Mouse (Mus musculus) neural tube, embryonic 12.5 days (tissue): Measurements from ENCODE around the gene Klhl10. TPM values are rescaled to one million over a fixed set of nuclear protein-coding genes. Genes with fewer than 3 reads are reported as not detected.
A peak's percentile ranks its signal among the peaks of the same experiment; 100 is the strongest.

ENCODE experiments used
- ATAC-seq: fragments of 200-750 bp; cut with Nextera tagmentation; 2 replicates; pipeline ENCODE4 v1.8.0; 2017; ENCODE audit warnings: low read depth, mild to moderate bottlenecking, moderate TSS enrichment, moderate library complexity; ENCODE audit not compliant: low FRiP score
- H3K27ac ChIP-seq: fragments of 300-500 bp; sonication (generic); 2 replicates; pipeline ENCODE4 v1.5.1; 2016
- H3K27me3 ChIP-seq: fragments of 300-500 bp; sonication (generic); replicated peaks from 2 replicates; pipeline ENCODE4 v1.6.1; 2016; ENCODE audit warnings: mild to moderate bottlenecking
- H3K36me3 ChIP-seq: fragments of 300-500 bp; sonication (generic); 2 replicates; pipeline ENCODE4 v1.6.1; 2016; ENCODE audit warnings: mild to moderate bottlenecking
- H3K4me1 ChIP-seq: fragments of 300-500 bp; sonication (generic); 2 replicates; pipeline ENCODE4 v1.6.1; 2016
- H3K4me2 ChIP-seq: fragments of 300-500 bp; sonication (generic); replicated peaks from 2 replicates; pipeline ENCODE4 v1.6.1; 2016; ENCODE audit warnings: mild to moderate bottlenecking
- H3K4me3 ChIP-seq: fragments of 300-500 bp; sonication (generic); 2 replicates; pipeline ENCODE4 v1.5.1; 2016
- H3K9ac ChIP-seq: fragments of 300-500 bp; sonication (generic); 2 replicates; pipeline ENCODE4 v1.6.1; 2016; ENCODE audit warnings: mild to moderate bottlenecking
- H3K9me3 ChIP-seq: fragments of 300-500 bp; sonication (generic); 2 replicates; pipeline ENCODE4 v1.6.1; 2016; ENCODE audit warnings: mild to moderate bottlenecking
- WGBS: fragments of 180-500 bp; shearing (Covaris S2); methylation state at CpG from one replicate; pipeline ENCODE4 v1.1.7; 2016; 5-methylcytosine and 5-hydroxymethylcytosine counted together
- polyA plus RNA-seq: library from polyadenylated mRNA; unstranded; fragments of >200 nt; fragmentation: Nextera tagmentation; extraction: Ambion mirVana; gene quantifications from 2 replicates; pipeline ENCODE4 v1.2.1, GENCODE M21; 2016

Klhl10 gene
- polyA plus RNA-seq, 1 experiment from 2014 or later = 0.76 TPM

DNA sequence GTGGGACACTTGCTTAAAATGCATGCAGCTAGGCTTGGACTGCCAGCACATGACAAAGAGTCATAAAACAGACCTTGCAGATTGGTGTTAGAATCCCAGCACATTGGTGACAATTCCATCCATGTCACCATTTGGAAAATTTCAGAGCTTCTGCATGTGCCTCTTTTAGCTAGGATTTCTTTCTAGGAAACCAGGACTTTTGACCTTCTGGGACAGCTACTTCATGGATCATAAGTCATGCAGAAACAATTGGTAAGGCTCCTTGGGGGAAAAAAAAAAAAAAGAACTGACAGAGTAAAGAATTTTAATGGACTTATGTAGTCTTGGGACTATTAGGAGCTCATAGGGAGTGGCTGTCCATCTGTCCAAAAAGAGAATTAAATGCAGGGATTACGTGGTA is 3.8 kb upstream of the Klhl10 start:
- Histone ChIP-seq H3K4me3 (no peak overlapping the region), H3K27ac (no peak overlapping the region), H3K36me3 (peaks cover 24% of the 10 kb centered on the region), H3K9me3 (no peaks in the 10 kb centered on the region), H3K9ac (no peak overlapping the region), H3K4me1 (peaks cover 12% of the 10 kb centered on the region), H3K4me2 (no peak overlapping the region), H3K27me3 (no peaks in the 10 kb centered on the region)
- 80% methylated on average over 1 of the region's 1 CpGs for WGBS
- ATAC-seq = no peak

DNA sequence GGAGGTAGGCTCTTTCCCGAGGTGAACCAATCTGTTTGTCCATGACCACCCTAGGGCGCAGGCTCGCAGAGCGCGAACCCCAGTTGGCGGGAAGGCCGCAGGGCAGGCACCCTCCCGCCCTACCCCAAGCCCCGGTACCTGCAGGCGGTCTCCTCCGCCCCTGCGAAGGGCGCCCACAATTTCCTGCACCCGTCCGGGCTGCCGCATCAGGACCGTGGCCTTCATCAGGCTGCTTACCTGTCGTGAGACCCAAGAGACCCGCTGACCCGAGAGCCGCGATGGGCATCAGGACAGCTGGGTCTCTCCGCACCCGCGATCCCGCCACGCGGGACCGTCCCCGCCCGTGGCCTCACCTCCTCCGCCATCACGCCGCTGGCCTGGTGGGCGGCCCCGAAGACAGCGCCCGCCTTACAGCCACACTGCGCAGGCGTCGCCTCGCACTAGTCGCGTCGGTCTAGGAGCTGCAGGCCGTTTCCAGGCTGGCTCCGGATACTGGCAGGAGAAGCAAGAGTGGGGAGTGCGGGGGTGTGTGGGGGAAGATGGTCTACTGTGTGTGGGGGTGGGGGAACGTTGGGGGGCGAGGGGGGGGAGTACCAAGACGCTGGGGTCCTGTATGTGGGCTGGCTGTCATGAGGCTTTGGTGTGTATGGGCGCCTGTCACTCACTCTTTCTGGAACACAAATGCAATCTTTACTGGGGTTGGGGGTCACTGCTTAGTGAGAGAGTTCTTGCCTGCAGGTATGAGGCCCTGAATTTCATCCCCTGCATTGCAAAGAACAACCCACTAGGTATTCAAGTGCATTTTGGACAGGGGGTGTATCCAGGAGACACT is 810 bp upstream of the Klhl10 start:
- H3K4me2 ChIP-seq = peak overlapping the region; percentile 81
- peak overlapping the region; percentile 92 for H3K9ac ChIP-seq
- H3K36me3 ChIP-seq = peaks cover 8% of the 10 kb centered on the region
- H3K27ac ChIP-seq = no peak overlapping the region
- ATAC-seq = peak; percentile 93
- peaks cover 12% of the 10 kb centered on the region for H3K4me1 ChIP-seq
- H3K4me3 ChIP-seq = peak overlapping the region; percentile 72
- no peaks in the 10 kb centered on the region for H3K9me3 ChIP-seq
- under 1% methylated on average over 52 of the region's 52 CpGs for WGBS
- no peaks in the 10 kb centered on the region for H3K27me3 ChIP-seq

DNA sequence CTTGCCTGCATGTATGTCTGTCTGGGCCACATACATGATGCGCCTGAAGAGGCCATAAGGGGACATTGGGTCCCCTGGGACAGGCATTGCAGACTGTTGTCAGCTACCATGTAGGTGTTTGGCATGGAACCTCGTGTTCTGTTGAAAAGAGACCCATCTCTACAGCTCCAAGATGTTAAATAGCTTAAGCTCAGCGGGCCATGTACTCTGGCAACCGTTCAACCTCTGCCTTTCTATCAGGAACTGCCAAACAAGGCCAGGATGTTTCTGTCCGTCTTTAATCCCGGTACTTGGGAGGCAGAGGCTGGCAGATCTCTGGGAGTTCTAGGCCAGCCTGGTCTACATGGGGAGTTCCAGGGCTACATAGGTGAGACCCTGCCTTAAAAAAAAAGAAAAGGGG is 908 bp downstream of the Klhl10 start:
- WGBS = 87% methylated on average over 6 of the region's 6 CpGs
- Histone ChIP-seq H3K27ac (no peak overlapping the region), H3K27me3 (no peaks in the 10 kb centered on the region), H3K4me2 (no peak overlapping the region), H3K9ac (no peak overlapping the region), H3K9me3 (no peaks in the 10 kb centered on the region), H3K4me1 (peaks cover 12% of the 10 kb centered on the region), H3K36me3 (peaks cover under 1% of the 10 kb centered on the region; the same call in 1 of the 2 replicates), H3K4me3 (no peak overlapping the region)
- no peak for ATAC-seq

DNA sequence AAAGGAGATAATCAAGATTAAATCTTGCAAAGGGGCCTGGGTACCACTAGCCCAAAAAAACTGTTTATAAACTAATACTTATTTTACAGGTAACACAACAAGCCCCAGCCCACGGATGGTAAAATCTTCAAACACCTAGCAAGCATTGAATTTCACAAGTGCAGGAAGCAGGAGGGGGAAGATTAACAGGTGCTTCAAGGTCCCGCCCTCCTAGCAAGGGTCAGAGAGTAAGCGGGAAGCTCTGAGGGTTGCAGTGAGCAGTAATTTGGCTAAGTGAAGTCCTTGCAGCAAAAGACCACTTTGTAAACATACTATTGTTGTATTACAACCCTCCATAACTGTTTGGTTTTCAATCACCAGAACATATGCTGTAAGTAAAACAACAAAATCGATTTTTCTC is 15.5 kb downstream of the Klhl10 start:
- Histone ChIP-seq H3K9me3 (0 out of 2 replicates have a peak, but pooled peaks cover 8% of the 10 kb centered on the region), H3K27ac (no peak overlapping the region), H3K4me1 (no peaks in the 10 kb centered on the region), H3K9ac (no peak overlapping the region), H3K4me2 (no peak overlapping the region), H3K36me3 (peaks cover 40% of the 10 kb centered on the region), H3K4me3 (no peak overlapping the region), H3K27me3 (no peaks in the 10 kb centered on the region)
- 90% methylated on average over 4 of the region's 4 CpGs for WGBS
- ATAC-seq = no peak

DNA sequence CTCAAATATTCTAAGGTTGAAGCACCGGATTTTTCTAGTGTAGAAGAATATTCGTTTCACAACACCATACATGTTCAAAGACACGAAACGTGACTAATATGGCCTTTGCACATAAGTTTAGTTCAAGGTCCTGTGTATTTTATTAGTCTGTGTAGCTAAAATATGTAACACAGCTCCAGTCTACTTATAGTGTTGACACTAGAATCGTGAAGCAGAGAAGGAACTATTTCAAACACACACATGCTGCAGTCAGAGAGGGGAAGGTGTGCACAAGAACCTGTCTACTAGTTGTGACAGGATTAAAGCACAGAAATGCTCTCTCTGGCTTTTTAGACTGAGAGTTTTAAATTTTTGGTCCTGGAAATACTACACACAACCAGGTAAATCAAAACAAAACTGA is 16.0 kb downstream of the Klhl10 start:
- Histone ChIP-seq H3K4me1 (no peaks in the 10 kb centered on the region), H3K27ac (no peak overlapping the region), H3K9ac (no peak overlapping the region), H3K27me3 (no peaks in the 10 kb centered on the region), H3K4me2 (no peak overlapping the region), H3K36me3 (peaks cover 42% of the 10 kb centered on the region), H3K9me3 (0 out of 2 replicates have a peak, but pooled peaks cover 4% of the 10 kb centered on the region), H3K4me3 (no peak overlapping the region)
- no peak for ATAC-seq
- 94% methylated on average over 5 of the region's 5 CpGs for WGBS

DNA sequence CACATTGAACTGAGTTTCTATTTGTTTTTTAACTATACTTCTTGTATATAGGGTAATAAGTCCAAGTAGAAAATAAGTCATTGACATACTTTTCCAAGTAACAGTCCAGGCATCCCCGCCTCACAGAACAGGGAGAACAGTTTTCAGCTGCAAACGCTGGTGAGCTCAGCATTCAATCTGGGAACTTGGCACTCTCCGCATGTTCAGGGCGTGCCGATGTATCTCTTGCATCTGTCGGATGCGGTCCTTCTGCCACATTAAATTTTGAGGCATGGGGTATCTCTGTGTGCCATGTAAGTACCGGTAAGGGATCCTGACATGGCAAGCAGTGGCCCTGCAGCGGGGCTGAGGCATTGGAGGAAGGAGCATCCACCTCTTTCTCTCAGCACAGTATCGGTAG is 21.0 kb downstream of the Klhl10 start:
- H3K36me3 ChIP-seq = peaks cover 43% of the 10 kb centered on the region
- H3K4me1 ChIP-seq = no peaks in the 10 kb centered on the region
- H3K9ac ChIP-seq = no peak overlapping the region
- H3K4me2 ChIP-seq = no peak overlapping the region
- no peak overlapping the region for H3K4me3 ChIP-seq
- H3K27ac ChIP-seq = no peak overlapping the region
- no peaks in the 10 kb centered on the region for H3K27me3 ChIP-seq
- no peak for ATAC-seq
- 95% methylated on average over 10 of the region's 10 CpGs for WGBS
- no peaks in the 10 kb centered on the region for H3K9me3 ChIP-seq

DNA sequence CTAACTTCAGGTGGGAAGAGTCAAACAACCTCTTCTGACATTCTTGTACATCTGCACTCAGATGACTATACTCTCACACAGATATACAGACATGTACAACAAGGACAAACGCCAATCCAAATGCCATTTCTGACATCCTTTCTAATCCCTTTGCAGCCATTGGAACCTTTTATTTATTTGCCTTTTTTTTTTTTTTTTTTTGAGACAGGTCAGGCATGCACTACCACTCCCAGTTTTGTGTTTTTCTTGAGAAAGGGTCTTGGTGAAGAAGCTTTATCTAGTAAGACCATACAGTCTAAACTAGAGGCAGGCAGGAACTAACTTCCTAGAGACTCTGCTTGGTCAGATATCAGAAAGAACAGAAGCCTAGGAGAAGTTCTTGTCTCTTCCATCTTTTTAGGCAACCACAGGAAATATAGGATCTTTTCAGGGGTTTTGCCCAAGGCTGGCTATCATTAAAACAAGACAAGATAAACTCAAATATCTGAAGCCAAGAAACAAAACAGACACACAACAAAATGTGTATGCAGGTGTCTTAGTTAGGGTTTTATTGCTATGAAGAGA is 23.6 kb downstream of the Klhl10 start:
- no peak overlapping the region for H3K27ac ChIP-seq
- H3K4me2 ChIP-seq = no peak overlapping the region
- WGBS = 92% methylated on average over 1 of the region's 1 CpGs
- no peak overlapping the region for H3K4me3 ChIP-seq
- peaks cover 31% of the 10 kb centered on the region for H3K36me3 ChIP-seq
- peaks cover 7% of the 10 kb centered on the region for H3K4me1 ChIP-seq
- no peak for ATAC-seq
- H3K9ac ChIP-seq = no peak overlapping the region
- no peaks in the 10 kb centered on the region for H3K27me3 ChIP-seq
- H3K9me3 ChIP-seq = no peaks in the 10 kb centered on the region

DNA sequence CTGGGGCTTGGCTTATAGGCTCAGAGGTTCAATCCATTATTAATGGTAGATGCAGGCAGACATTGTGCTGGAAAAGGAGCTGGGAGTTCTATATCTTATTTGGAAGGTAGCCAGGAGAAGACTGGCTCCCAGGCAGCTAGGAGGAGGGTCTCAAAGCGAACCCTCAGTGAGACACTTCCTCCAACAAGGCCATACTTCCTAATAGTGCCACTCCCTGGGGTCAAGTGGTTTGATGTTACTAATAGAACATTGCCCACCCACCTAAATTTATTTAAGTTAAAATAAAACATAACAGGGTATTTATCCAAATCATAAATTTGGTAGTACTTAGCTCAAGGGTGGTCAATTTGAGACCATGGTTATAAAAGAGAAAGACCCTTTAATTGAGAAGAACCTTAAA is 24.1 kb downstream of the Klhl10 start:
- WGBS = 90% methylated on average over 1 of the region's 1 CpGs
- ATAC-seq = no peak
- H3K4me1 ChIP-seq = peaks cover 13% of the 10 kb centered on the region
- H3K27ac ChIP-seq = no peak overlapping the region
- no peak overlapping the region for H3K9ac ChIP-seq
- no peak overlapping the region for H3K4me3 ChIP-seq
- H3K4me2 ChIP-seq = no peak overlapping the region
- H3K27me3 ChIP-seq = no peaks in the 10 kb centered on the region
- peaks cover 31% of the 10 kb centered on the region for H3K36me3 ChIP-seq
- no peaks in the 10 kb centered on the region for H3K9me3 ChIP-seq

DNA sequence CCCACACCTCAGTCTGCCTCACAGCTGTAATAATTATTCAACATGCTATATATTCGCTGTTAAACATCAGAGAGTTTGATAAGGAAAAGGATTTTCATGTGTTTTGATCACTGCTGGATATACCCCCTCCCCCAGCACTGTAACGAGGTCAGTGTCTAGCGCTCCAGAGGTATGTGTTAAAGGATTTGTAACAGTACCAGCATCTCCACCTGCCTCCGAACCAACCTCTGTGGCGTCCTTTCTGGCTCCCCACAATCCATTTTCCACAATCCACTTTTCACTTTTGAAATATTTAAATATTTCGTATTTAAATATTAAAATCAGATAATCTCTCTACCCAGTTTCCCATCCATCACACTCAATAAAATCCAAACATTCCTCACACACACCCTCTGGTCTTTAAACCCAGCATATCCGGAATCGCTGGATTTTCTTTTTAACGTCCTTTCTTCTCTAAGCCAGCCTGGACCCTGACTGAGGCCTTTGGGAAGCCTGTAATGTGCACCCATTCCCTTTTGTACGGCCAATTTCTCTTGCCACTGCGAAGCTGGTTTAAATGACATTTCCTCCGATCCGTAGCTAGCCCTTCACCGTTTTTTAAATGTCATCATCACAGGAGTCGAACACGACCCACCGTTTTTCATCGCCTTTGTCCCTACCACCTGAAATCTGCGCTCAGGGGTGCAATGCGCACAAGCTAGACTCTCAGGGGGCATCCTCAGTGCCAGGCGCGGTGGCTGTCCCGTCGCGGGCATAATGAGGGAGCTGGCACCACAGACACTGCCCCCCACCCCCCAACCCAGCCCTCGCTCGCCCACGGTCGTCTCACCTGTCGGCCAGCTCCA is 29.9 kb downstream of the Klhl10 start:
- H3K4me1 ChIP-seq = peaks cover 18% of the 10 kb centered on the region
- peak overlapping the region; percentile 96 for H3K4me3 ChIP-seq
- peak overlapping the region; percentile 64; the same call in 1 of the 2 replicates for H3K27ac ChIP-seq
- H3K9me3 ChIP-seq = no peaks in the 10 kb centered on the region
- peaks cover 16% of the 10 kb centered on the region for H3K36me3 ChIP-seq
- H3K4me2 ChIP-seq = peak overlapping the region; percentile 85
- H3K9ac ChIP-seq = peak overlapping the region; percentile 92
- WGBS = 6% methylated on average over 30 of the region's 30 CpGs
- H3K27me3 ChIP-seq = no peaks in the 10 kb centered on the region
- peak; percentile 22; the same call in 1 of the 2 replicates for ATAC-seq

DNA sequence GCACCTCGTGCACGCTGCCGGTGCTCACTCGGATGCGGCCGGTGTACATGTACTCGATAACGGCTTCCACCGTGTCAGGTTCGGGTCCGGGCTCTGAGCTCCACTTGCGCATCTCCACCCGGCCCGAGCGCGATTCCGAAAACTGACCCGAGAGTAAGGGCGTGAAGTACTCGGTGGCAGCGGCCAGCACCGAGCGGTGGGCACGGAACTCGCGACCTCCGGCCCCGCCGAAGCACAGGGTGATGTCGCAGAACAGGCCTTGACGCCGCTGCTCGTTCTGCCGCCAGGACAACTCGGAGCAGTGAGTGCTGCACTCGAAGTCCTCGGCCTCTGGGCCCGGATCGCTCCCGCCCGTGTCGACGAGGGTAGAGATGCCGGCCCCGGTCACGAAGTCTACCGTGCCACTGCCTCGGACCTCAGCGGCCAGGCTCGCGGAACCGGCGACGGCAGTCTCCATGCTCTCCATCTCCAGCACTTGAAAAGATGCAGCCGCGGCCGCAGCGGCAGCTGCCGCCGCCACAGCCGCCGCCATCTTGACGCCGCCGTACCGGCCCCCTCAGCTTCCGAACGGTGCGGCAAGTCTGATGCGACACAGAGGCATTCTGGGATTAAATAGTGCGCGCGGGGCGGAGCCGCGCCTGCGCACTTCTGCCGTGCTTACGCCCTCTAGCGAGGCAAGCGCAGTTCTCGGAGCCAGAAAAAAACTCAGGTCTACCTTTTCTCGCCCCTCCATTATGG is 30.6 kb downstream of the Klhl10 start, which contains the start of gene Klhl11:
TSS of gene Klhl11 (minus strand) at position 545 of the 738 bp plus-strand sequence.
- H3K4me1 ChIP-seq = peaks cover 18% of the 10 kb centered on the region
- peaks cover 18% of the 10 kb centered on the region for H3K36me3 ChIP-seq
- H3K27me3 ChIP-seq = no peaks in the 10 kb centered on the region
- peak within 1 kb of the TSS; percentile 96 for H3K4me3 ChIP-seq
- H3K27ac ChIP-seq = peak within 1 kb of the TSS; percentile 64; the same call in 1 of the 2 replicates
- peak within 1 kb of the TSS; percentile 92 for H3K9ac ChIP-seq
- ATAC-seq = peak; percentile 88
- WGBS = under 1% methylated on average over 83 of the region's 83 CpGs
- no peaks in the 10 kb centered on the region for H3K9me3 ChIP-seq
- peak within 1 kb of the TSS; percentile 85 for H3K4me2 ChIP-seq

DNA sequence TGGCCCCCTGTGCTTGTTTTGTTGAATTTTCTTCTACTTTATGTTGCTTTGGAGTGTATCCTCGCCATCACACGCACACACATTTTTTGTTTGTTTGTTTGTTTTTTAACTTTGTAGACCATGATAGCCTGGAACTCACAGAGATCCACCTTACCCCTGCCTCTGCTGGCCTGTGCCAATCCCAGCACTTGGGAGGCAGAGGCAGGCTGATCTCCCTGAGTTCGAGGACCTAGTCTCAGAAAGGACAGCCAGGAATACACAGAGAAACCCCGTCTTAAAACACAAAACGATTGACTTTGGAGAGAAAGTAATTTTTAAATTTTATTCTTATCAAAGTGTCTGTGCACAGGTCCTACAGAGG is 31.2 kb downstream of the Klhl10 start:
- H3K9ac ChIP-seq = no peak overlapping the region
- 0 out of 2 replicates have a peak overlapping the region, but pooled peaks have one; percentile 96 for H3K4me3 ChIP-seq
- H3K9me3 ChIP-seq = no peaks in the 10 kb centered on the region
- H3K4me2 ChIP-seq = peak overlapping the region; percentile 85
- ATAC-seq = peak; percentile 34; the same call in 1 of the 2 replicates
- H3K27me3 ChIP-seq = no peaks in the 10 kb centered on the region
- 34% methylated on average over 5 of the region's 5 CpGs for WGBS
- peaks cover 18% of the 10 kb centered on the region for H3K4me1 ChIP-seq
- H3K27ac ChIP-seq = no peak overlapping the region
- H3K36me3 ChIP-seq = peaks cover 22% of the 10 kb centered on the region
